Mouse (Mus musculus): ENCODE measurements around the gene Samhd1. TPM values are rescaled to one million over a fixed set of nuclear protein-coding genes. Genes with fewer than 3 reads are reported as not detected.

Gene Samhd1
- 30.6 and 32.5 TPM in 2 replicates for polyA plus RNA-seq (2014; fragmentation: Nextera tagmentation; extraction: Ambion mirVana)

GRCm38 (mm10) chr2:157135014-157135413, at the start of gene Samhd1:
Samhd1 (minus strand) TSS chr2:157135265.
- under 1% methylated on average over 32 of the region's 32 CpGs for WGBS
- H3K36me3 ChIP-seq (ENCODE audit: control insufficient read depth, insufficient read depth, low read length): no peaks in the 10 kb centered on the region
- H3K4me3 ChIP-seq (ENCODE audit: low read depth, low read length): peak within 1 kb of the TSS; percentile 69
- H3K9me3 ChIP-seq (ENCODE audit: control insufficient read depth, low read depth, low read length): no peaks in the 10 kb centered on the region
- ATAC-seq (ENCODE audit: insufficient number of reproducible peaks, insufficient read depth, low FRiP score, low read depth): peak; percentile 90
- H3K9ac ChIP-seq (replicated peaks; ENCODE audit: low read depth, low read length): peak within 1 kb of the TSS; percentile 43
- H3K4me1 ChIP-seq (ENCODE audit: control insufficient read depth, insufficient read depth, low read length): no peaks in the 10 kb centered on the region
- no peaks in the 10 kb centered on the region for H3K27me3 ChIP-seq (ENCODE audit: control insufficient read depth, insufficient read depth, low read length)
- peak within 1 kb of the TSS; percentile 71 for H3K4me2 ChIP-seq (replicated peaks; ENCODE audit: low read depth, low read length)
- H3K27ac ChIP-seq (ENCODE audit: low read length): peak within 1 kb of the TSS; percentile 59; the same call in 1 of the 2 replicates

GRCm38 (mm10) chr2:157178167-157178566, 43.1 kb upstream of the Samhd1 start:
- Histone ChIP-seq H3K4me2 (replicated peaks; ENCODE audit: low read depth, low read length) (no peak overlapping the region), H3K27ac (ENCODE audit: low read length) (no peak overlapping the region), H3K36me3 (ENCODE audit: control insufficient read depth, insufficient read depth, low read length) (peaks cover 20% of the 10 kb centered on the region), H3K27me3 (ENCODE audit: control insufficient read depth, insufficient read depth, low read length) (no peaks in the 10 kb centered on the region), H3K9me3 (ENCODE audit: control insufficient read depth, low read depth, low read length) (no peaks in the 10 kb centered on the region), H3K9ac (replicated peaks; ENCODE audit: low read depth, low read length) (no peak overlapping the region), H3K4me1 (ENCODE audit: control insufficient read depth, insufficient read depth, low read length) (no peaks in the 10 kb centered on the region), H3K4me3 (ENCODE audit: low read depth, low read length) (no peak overlapping the region)
- no peak for ATAC-seq (ENCODE audit: insufficient number of reproducible peaks, insufficient read depth, low FRiP score, low read depth)
- WGBS: 71% methylated on average over 6 of the region's 6 CpGs

GRCm38 (mm10) chr2:157176248-157176647, 41.2 kb upstream of the Samhd1 start:
- H3K36me3 ChIP-seq (ENCODE audit: control insufficient read depth, insufficient read depth, low read length): peaks cover 28% of the 10 kb centered on the region
- H3K9ac ChIP-seq (replicated peaks; ENCODE audit: low read depth, low read length): no peak overlapping the region
- no peak overlapping the region for H3K4me2 ChIP-seq (replicated peaks; ENCODE audit: low read depth, low read length)
- no peaks in the 10 kb centered on the region for H3K9me3 ChIP-seq (ENCODE audit: control insufficient read depth, low read depth, low read length)
- no peak overlapping the region for H3K27ac ChIP-seq (ENCODE audit: low read length)
- H3K4me1 ChIP-seq (ENCODE audit: control insufficient read depth, insufficient read depth, low read length): no peaks in the 10 kb centered on the region
- ATAC-seq (ENCODE audit: insufficient number of reproducible peaks, insufficient read depth, low FRiP score, low read depth): no peak
- 91% methylated on average over 3 of the region's 3 CpGs for WGBS
- H3K4me3 ChIP-seq (ENCODE audit: low read depth, low read length): no peak overlapping the region
- H3K27me3 ChIP-seq (ENCODE audit: control insufficient read depth, insufficient read depth, low read length): no peaks in the 10 kb centered on the region

- H3K9ac ChIP-seq (replicated peaks; ENCODE audit: low read depth, low read length): no peak overlapping the region
- H3K27ac ChIP-seq (ENCODE audit: low read length): no peak overlapping the region
- H3K4me2 ChIP-seq (replicated peaks; ENCODE audit: low read depth, low read length): no peak overlapping the region
- H3K9me3 ChIP-seq (ENCODE audit: control insufficient read depth, low read depth, low read length): no peaks in the 10 kb centered on the region
- H3K27me3 ChIP-seq (ENCODE audit: control insufficient read depth, insufficient read depth, low read length): no peaks in the 10 kb centered on the region
- no peak for ATAC-seq (ENCODE audit: insufficient number of reproducible peaks, insufficient read depth, low FRiP score, low read depth)
- H3K4me3 ChIP-seq (ENCODE audit: low read depth, low read length): no peak overlapping the region
- 65% methylated on average over 5 of the region's 5 CpGs for WGBS
- no peaks in the 10 kb centered on the region for H3K4me1 ChIP-seq (ENCODE audit: control insufficient read depth, insufficient read depth, low read length)
- H3K36me3 ChIP-seq (ENCODE audit: control insufficient read depth, insufficient read depth, low read length): peaks cover 36% of the 10 kb centered on the region
These were observed 39.4 kb upstream of the Samhd1 start for GRCm38 (mm10) chr2:157174416-157174815.

GRCm38 (mm10) chr2:157173555-157173954, 38.5 kb upstream of the Samhd1 start:
- 83% methylated on average over 6 of the region's 6 CpGs for WGBS
- Histone ChIP-seq H3K27ac (ENCODE audit: low read length) (no peak overlapping the region), H3K4me3 (ENCODE audit: low read depth, low read length) (no peak overlapping the region), H3K4me2 (replicated peaks; ENCODE audit: low read depth, low read length) (no peak overlapping the region), H3K36me3 (ENCODE audit: control insufficient read depth, insufficient read depth, low read length) (peaks cover 37% of the 10 kb centered on the region), H3K27me3 (ENCODE audit: control insufficient read depth, insufficient read depth, low read length) (no peaks in the 10 kb centered on the region), H3K9ac (replicated peaks; ENCODE audit: low read depth, low read length) (no peak overlapping the region), H3K4me1 (ENCODE audit: control insufficient read depth, insufficient read depth, low read length) (no peaks in the 10 kb centered on the region), H3K9me3 (ENCODE audit: control insufficient read depth, low read depth, low read length) (no peaks in the 10 kb centered on the region)
- ATAC-seq (ENCODE audit: insufficient number of reproducible peaks, insufficient read depth, low FRiP score, low read depth): no peak

GRCm38 (mm10) chr2:157172984-157173383, 37.9 kb upstream of the Samhd1 start:
- Histone ChIP-seq H3K9me3 (ENCODE audit: control insufficient read depth, low read depth, low read length) (no peaks in the 10 kb centered on the region), H3K27ac (ENCODE audit: low read length) (no peak overlapping the region), H3K9ac (replicated peaks; ENCODE audit: low read depth, low read length) (no peak overlapping the region), H3K4me1 (ENCODE audit: control insufficient read depth, insufficient read depth, low read length) (no peaks in the 10 kb centered on the region), H3K36me3 (ENCODE audit: control insufficient read depth, insufficient read depth, low read length) (peaks cover 37% of the 10 kb centered on the region), H3K4me2 (replicated peaks; ENCODE audit: low read depth, low read length) (no peak overlapping the region), H3K27me3 (ENCODE audit: control insufficient read depth, insufficient read depth, low read length) (no peaks in the 10 kb centered on the region), H3K4me3 (ENCODE audit: low read depth, low read length) (no peak overlapping the region)
- 96% methylated on average over 6 of the region's 6 CpGs for WGBS
- ATAC-seq (ENCODE audit: insufficient number of reproducible peaks, insufficient read depth, low FRiP score, low read depth): no peak

- Histone ChIP-seq H3K9me3 (ENCODE audit: control insufficient read depth, low read depth, low read length) (no peaks in the 10 kb centered on the region), H3K27me3 (ENCODE audit: control insufficient read depth, insufficient read depth, low read length) (no peaks in the 10 kb centered on the region), H3K9ac (replicated peaks; ENCODE audit: low read depth, low read length) (no peak overlapping the region), H3K36me3 (ENCODE audit: control insufficient read depth, insufficient read depth, low read length) (peaks cover 38% of the 10 kb centered on the region), H3K4me3 (ENCODE audit: low read depth, low read length) (no peak overlapping the region), H3K27ac (ENCODE audit: low read length) (no peak overlapping the region), H3K4me1 (ENCODE audit: control insufficient read depth, insufficient read depth, low read length) (no peaks in the 10 kb centered on the region), H3K4me2 (replicated peaks; ENCODE audit: low read depth, low read length) (no peak overlapping the region)
- 54% methylated on average over 6 of the region's 6 CpGs for WGBS
- ATAC-seq (ENCODE audit: insufficient number of reproducible peaks, insufficient read depth, low FRiP score, low read depth): no peak
These were observed 35.6 kb upstream of the Samhd1 start for GRCm38 (mm10) chr2:157170626-157171025.

GRCm38 (mm10) chr2:157170166-157170565, 35.1 kb upstream of the Samhd1 start:
- Histone ChIP-seq H3K27ac (ENCODE audit: low read length) (no peak overlapping the region), H3K27me3 (ENCODE audit: control insufficient read depth, insufficient read depth, low read length) (no peaks in the 10 kb centered on the region), H3K36me3 (ENCODE audit: control insufficient read depth, insufficient read depth, low read length) (peaks cover 33% of the 10 kb centered on the region), H3K9ac (replicated peaks; ENCODE audit: low read depth, low read length) (no peak overlapping the region), H3K4me1 (ENCODE audit: control insufficient read depth, insufficient read depth, low read length) (no peaks in the 10 kb centered on the region), H3K4me3 (ENCODE audit: low read depth, low read length) (no peak overlapping the region), H3K9me3 (ENCODE audit: control insufficient read depth, low read depth, low read length) (no peaks in the 10 kb centered on the region), H3K4me2 (replicated peaks; ENCODE audit: low read depth, low read length) (no peak overlapping the region)
- no peak for ATAC-seq (ENCODE audit: insufficient number of reproducible peaks, insufficient read depth, low FRiP score, low read depth)
- 38% methylated on average over 5 of the region's 5 CpGs for WGBS

GRCm38 (mm10) chr2:157166371-157167080, 31.5 kb upstream of the Samhd1 start:
- Histone ChIP-seq H3K9ac (replicated peaks; ENCODE audit: low read depth, low read length) (no peak overlapping the region), H3K4me3 (ENCODE audit: low read depth, low read length) (no peak overlapping the region), H3K4me2 (replicated peaks; ENCODE audit: low read depth, low read length) (no peak overlapping the region), H3K27me3 (ENCODE audit: control insufficient read depth, insufficient read depth, low read length) (no peaks in the 10 kb centered on the region), H3K9me3 (ENCODE audit: control insufficient read depth, low read depth, low read length) (no peaks in the 10 kb centered on the region), H3K36me3 (ENCODE audit: control insufficient read depth, insufficient read depth, low read length) (peaks cover 27% of the 10 kb centered on the region), H3K4me1 (ENCODE audit: control insufficient read depth, insufficient read depth, low read length) (no peaks in the 10 kb centered on the region), H3K27ac (ENCODE audit: low read length) (no peak overlapping the region)
- ATAC-seq (ENCODE audit: insufficient number of reproducible peaks, insufficient read depth, low FRiP score, low read depth): no peak
- 94% methylated on average over 12 of the region's 12 CpGs for WGBS
